Mouse (Mus musculus) thymus, adult 2 months (tissue): ENCODE measurements around the gene Ppp1r14d. TPM values are rescaled to one million over a fixed set of nuclear protein-coding genes. Genes with fewer than 3 reads are reported as not detected.

Experiments
- DNase-seq: peaks from one replicate; pipeline ENCODE4 v3.0.0; 2021
- H3K27ac ChIP-seq: fragments of 200-500 bp; 2 replicates; pipeline ENCODE4 v1.5.1; 2012; ENCODE audit warnings: low read length, control low read depth; ENCODE audit not compliant: control insufficient read depth, insufficient read depth
- H3K27me3 ChIP-seq: fragments of 200-500 bp; 2 replicates; pipeline ENCODE4 v1.6.1; 2012; ENCODE audit warnings: mild to moderate bottlenecking, low read length, moderate library complexity, mixed read lengths; ENCODE audit not compliant: control insufficient read depth, insufficient read depth
- H3K36me3 ChIP-seq: fragments of 200-500 bp; 2 replicates; pipeline ENCODE4 v1.6.1; 2012; ENCODE audit warnings: mild to moderate bottlenecking, low read length, moderate library complexity; ENCODE audit not compliant: control insufficient read depth, insufficient read depth
- H3K4me1 ChIP-seq: fragments of 200-500 bp; replicated peaks from 2 replicates; pipeline ENCODE4 v1.6.1; 2012; ENCODE audit warnings: low read length; ENCODE audit not compliant: control insufficient read depth, insufficient read depth
- H3K4me3 ChIP-seq: fragments of 200-500 bp; 2 replicates; pipeline ENCODE4 v1.5.1; 2012; ENCODE audit warnings: mild to moderate bottlenecking, low read length, control low read depth, moderate library complexity; ENCODE audit not compliant: control insufficient read depth, insufficient read depth
- CTCF ChIP-seq: fragments of 200-500 bp; IDR thresholded peaks from 2 replicates; pipeline ENCODE4 v1.5.1; 2012; ENCODE audit warnings: mild to moderate bottlenecking, control low read depth, low read length, moderate library complexity, borderline replicate concordance; ENCODE audit not compliant: control insufficient read depth, poor library complexity, insufficient read depth; ENCODE audit errors: extremely low read depth
- POLR2A ChIP-seq: fragments of 200-500 bp; IDR thresholded peaks from 2 replicates; pipeline ENCODE4 v1.6.1; 2012; ENCODE audit warnings: mild to moderate bottlenecking, low read length, control low read depth, moderate library complexity; ENCODE audit not compliant: control insufficient read depth, poor library complexity, insufficient read depth; ENCODE audit errors: extremely low read depth
- WGBS: fragments of 180-500 bp; shearing (Covaris S2); methylation state at CpG from one replicate; pipeline ENCODE4 v1.1.7; 2018; 5-methylcytosine and 5-hydroxymethylcytosine counted together
- polyA plus RNA-seq: library from polyadenylated mRNA; depleted of rRNA; stranded (reverse); fragments of >200 nt; gene quantifications from 2 replicates; pipeline ENCODE4 v1.2.3, GENCODE M21; 2012

The Ppp1r14d gene
- polyA plus RNA-seq, 1 experiment = 0.92 TPM

GRCm38 (mm10) chr2:119250377-119250776, 20.7 kb upstream of the Ppp1r14d start:
- Histone ChIP-seq H3K4me1 (peaks cover 3% of the 10 kb centered on the region; the same call in 1 of the 2 replicates), H3K27ac (no peak overlapping the region), H3K4me3 (no peak overlapping the region), H3K36me3 (no peaks in the 10 kb centered on the region), H3K27me3 (no peaks in the 10 kb centered on the region)
- TF ChIP-seq CTCF (no peak), POLR2A (no peak)
- DNase-seq = no peak
- WGBS = 71% methylated on average over 5 of the region's 5 CpGs

- no peaks in the 10 kb centered on the region for H3K27me3 ChIP-seq
- DNase-seq = no peak
- TF ChIP-seq CTCF (no peak), POLR2A (no peak)
- no peak overlapping the region for H3K27ac ChIP-seq
- H3K36me3 ChIP-seq = no peaks in the 10 kb centered on the region
- H3K4me1 ChIP-seq = peaks cover 3% of the 10 kb centered on the region; the same call in 1 of the 2 replicates
- WGBS = 81% methylated on average over 4 of the region's 4 CpGs
- no peak overlapping the region for H3K4me3 ChIP-seq
These were observed 19.9 kb upstream of the Ppp1r14d start for GRCm38 (mm10) chr2:119249592-119250061.

GRCm38 (mm10) chr2:119247904-119248303, 18.2 kb upstream of the Ppp1r14d start:
- Histone ChIP-seq H3K4me1 (0 out of 2 replicates have a peak, but pooled peaks cover 3% of the 10 kb centered on the region), H3K27me3 (no peaks in the 10 kb centered on the region), H3K36me3 (no peaks in the 10 kb centered on the region), H3K4me3 (no peak overlapping the region), H3K27ac (no peak overlapping the region)
- TF ChIP-seq CTCF (no peak), POLR2A (no peak)
- DNase-seq = no peak
- WGBS = 90% methylated on average over 9 of the region's 9 CpGs

GRCm38 (mm10) chr2:119245246-119245645, 15.5 kb upstream of the Ppp1r14d start:
- WGBS = 84% methylated on average over 7 of the region's 7 CpGs
- no peaks in the 10 kb centered on the region for H3K27me3 ChIP-seq
- no peak overlapping the region for H3K4me3 ChIP-seq
- no peak overlapping the region for H3K27ac ChIP-seq
- TF ChIP-seq CTCF = no peak
- TF ChIP-seq POLR2A = no peak
- no peaks in the 10 kb centered on the region for H3K4me1 ChIP-seq
- no peak for DNase-seq
- no peaks in the 10 kb centered on the region for H3K36me3 ChIP-seq

GRCm38 (mm10) chr2:119242548-119242947, 12.8 kb upstream of the Ppp1r14d start:
- DNase-seq = no peak
- Histone ChIP-seq H3K36me3 (no peaks in the 10 kb centered on the region), H3K4me1 (no peaks in the 10 kb centered on the region), H3K27ac (no peak overlapping the region), H3K27me3 (no peaks in the 10 kb centered on the region; the same call in 1 of the 2 replicates), H3K4me3 (no peak overlapping the region)
- TF ChIP-seq CTCF (no peak), POLR2A (no peak)
- 89% methylated on average over 9 of the region's 9 CpGs for WGBS

DNA sequence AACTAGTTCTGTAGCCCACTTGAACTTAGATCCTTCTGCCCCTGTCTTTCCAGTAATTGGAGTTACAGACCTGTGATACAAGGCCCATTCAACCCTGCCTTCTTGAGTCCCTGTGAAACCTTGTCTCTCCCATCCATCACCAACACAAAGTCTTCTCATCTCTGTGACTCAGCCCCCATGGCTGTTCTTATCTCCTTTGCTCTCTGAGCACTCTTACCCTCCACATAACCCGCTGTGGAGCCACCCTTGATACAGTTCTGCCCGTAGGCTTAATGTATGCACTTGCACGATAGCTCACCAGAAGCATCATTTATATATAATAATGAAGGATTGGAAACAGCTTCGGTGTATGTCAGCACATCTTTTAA, 11.1 kb upstream of the Ppp1r14d start:
- DNase-seq = no peak
- no peak overlapping the region for H3K4me3 ChIP-seq
- H3K27me3 ChIP-seq = no peaks in the 10 kb centered on the region; the same call in 1 of the 2 replicates
- TF ChIP-seq POLR2A = no peak
- no peak for TF ChIP-seq CTCF
- H3K36me3 ChIP-seq = no peaks in the 10 kb centered on the region
- WGBS = 90% methylated on average over 4 of the region's 4 CpGs
- no peaks in the 10 kb centered on the region for H3K4me1 ChIP-seq
- H3K27ac ChIP-seq = no peak overlapping the region
